Mouse (Mus musculus) olfactory bulb, adult 2 months (tissue): ENCODE data around the gene Ubp1.

Experiments used
- CTCF ChIP-seq: fragments of 200-500 bp; IDR thresholded peaks from 2 replicates; pipeline ENCODE4 v1.5.1; 2012; ENCODE audit warnings: low read depth, mild to moderate bottlenecking, low read length, moderate library complexity; ENCODE audit not compliant: insufficient read depth
- POLR2A ChIP-seq: fragments of 200-500 bp; IDR thresholded peaks from 2 replicates; pipeline ENCODE4 v1.6.1; 2012; ENCODE audit warnings: mild to moderate bottlenecking, low read depth, low read length, moderate library complexity; ENCODE audit not compliant: insufficient read depth

- TF ChIP-seq POLR2A = no peak
- no peak for TF ChIP-seq CTCF
These were observed 8.1 kb upstream of the Ubp1 start for GRCm38 (mm10) chr9:113922677-113923076.
